Mouse (Mus musculus): ENCODE results near the gene Fat4.

DNA sequence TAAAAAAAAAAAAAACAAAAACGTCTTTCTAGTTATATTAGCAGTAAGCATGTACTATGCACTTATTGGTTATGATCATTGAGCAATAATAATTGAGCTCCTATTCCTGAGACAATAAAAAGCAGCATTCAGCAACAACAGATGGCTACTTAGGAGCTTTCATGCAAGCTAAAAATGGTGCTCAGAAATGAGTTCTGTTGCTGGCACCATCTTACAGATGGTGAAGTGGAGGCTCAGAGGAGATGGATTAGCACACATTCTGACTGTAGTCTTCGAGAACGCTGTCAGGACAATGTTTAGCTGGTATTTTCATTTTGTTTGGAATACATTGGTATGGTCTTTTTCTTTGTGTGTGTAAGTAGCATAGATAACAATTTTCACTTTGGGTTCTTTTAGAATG is 20.1 kb downstream of the Fat4 start:
- TF ChIP-seq POLR2A (IDR thresholded peaks at IDR 0.05; ENCODE audit: low read depth, low read length) (no peak), CTCF (conservative IDR thresholded peaks at IDR 0.05; ENCODE audit: insufficient read depth, insufficient read length, low read depth, low read length) (no peak)
